Mouse (Mus musculus) c-Kit-positive CD71-negative TER-119-negative erythroid progenitor cells, embryonic 14.5 days (primary cell): ENCODE results near the gene Kif28.
"Not testable (repeated sequence)": the region's sequence is repeated elsewhere in the genome, so short reads cannot be mapped to it uniquely, and the experiment has no call there.

Source experiments
- DNase-seq: peaks from one replicate; pipeline ENCODE4 v3.0.0-alpha.2; 2013; ENCODE audit warnings: low read depth

Gene Kif28

GRCm38 (mm10) chr1:179745171-179745570 lies at the start of gene Kif28:
Gene Kif28, minus strand, starts transcription at chr1:179745271.
- no peak for DNase-seq

- no peak for DNase-seq
Measured at GRCm38 (mm10) chr1:179787281-179787680, 42.2 kb upstream of the Kif28 start.

- no peak for DNase-seq
Measured at GRCm38 (mm10) chr1:179785502-179785901, 40.4 kb upstream of the Kif28 start.

DNA sequence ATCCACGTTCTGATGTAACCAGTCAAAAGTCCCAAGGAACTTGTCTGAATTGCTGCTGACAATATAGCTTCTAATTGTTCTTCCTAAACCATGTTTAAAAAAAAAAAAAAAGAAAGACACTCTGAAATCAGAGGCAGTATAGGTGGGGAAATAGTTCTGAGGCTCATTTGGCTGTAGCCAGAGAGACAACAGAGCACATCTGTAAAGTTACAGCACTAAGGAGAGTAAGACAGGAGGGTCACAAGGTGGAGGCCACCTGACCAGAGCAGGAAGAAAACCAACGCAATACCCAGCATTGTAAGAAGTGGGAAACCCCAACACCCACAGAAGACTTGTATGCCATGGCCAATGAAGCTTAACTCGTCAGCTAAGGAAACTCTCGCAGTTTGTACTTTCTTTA lies 39.0 kb upstream of the Kif28 start:
- no peak for DNase-seq

GRCm38 (mm10) chr1:179776831-179777230 lies 31.8 kb upstream of the Kif28 start:
- DNase-seq, result no peak

DNA sequence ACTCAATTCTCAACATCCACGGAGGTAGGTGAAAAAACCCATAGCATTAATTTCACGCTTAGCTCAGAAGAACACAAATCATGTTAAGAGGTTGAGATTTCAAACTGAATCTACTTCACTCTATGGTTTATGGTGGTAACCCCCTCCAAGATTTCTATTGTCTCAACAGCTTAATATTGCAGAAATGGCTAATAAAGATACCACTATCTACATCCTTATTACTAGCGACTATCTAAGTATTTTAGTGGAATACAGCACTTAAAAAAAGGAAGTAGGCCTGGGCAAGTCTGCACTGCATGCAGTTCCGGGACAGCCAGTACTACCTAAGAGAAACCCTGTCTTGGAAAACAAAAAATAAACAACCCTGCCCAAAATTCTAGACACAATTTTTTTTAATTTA lies 15.5 kb upstream of the Kif28 start:
- DNase-seq, result no peak

DNA sequence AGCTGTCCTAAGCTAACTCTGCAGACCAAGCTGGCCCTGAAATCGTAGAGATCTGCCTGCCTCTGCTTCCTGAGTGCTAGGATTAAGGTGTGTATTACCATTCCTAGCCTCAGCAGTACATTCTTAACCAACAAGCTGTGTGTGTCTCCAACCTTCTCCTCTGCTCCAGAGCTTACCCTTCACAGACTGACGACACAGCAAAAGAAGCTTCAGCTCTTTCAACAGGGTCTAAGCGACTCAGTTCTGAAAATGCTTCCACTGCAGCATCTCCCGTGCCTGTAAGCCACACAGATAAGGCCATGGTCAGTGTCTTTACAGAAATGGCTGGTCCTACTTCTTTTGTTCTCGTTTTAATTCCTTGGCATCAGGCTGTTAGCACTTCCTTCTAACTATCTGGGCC lies 15.0 kb upstream of the Kif28 start:
- no peak for DNase-seq

DNA sequence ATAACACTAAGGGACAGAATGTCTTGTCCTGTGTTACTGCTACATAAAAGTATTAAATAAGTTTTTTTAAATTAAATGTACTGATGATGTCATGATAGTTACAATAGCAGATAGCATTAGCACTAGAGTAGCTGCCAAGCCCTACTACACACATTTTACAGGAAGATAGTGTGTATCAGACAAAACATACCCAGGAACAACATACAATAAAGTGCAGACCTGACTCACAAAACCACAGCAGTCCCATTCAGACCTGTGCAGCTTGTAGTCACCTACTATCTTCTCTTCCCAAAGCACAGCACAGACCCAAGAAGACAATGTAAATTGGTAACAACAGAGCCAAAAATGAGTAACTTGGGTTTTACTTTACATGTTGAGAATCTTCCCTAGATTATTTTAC lies 11.4 kb upstream of the Kif28 start:
- no peak for DNase-seq

- no peak for DNase-seq
Measured at GRCm38 (mm10) chr1:179753006-179753405, 7.9 kb upstream of the Kif28 start.

DNA sequence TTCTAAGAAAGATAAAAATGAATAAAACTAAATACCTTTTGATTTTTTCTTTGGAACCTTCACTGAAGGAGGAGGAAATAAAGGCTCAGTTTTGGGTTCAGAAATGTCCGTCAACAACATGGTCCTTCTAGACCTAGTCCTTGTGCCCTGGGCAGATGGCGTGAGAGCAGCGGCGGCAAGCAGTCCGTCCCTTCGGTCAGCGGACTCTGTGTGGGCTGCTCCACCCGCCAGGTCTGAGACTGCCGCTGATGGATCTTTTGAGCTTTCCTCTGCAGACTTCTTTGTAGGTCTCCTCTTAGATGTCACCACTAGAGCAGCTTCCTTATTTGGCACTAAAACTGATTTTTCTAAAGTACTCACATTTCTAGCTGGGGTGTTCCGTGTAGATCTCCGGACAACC lies 7.2 kb upstream of the Kif28 start:
- DNase-seq, result no peak

- DNase-seq, result no peak
Measured at GRCm38 (mm10) chr1:179743593-179744193, 1.4 kb downstream of the Kif28 start.

GRCm38 (mm10) chr1:179736483-179736882 lies 8.6 kb downstream of the Kif28 start:
- no peak for DNase-seq

DNA sequence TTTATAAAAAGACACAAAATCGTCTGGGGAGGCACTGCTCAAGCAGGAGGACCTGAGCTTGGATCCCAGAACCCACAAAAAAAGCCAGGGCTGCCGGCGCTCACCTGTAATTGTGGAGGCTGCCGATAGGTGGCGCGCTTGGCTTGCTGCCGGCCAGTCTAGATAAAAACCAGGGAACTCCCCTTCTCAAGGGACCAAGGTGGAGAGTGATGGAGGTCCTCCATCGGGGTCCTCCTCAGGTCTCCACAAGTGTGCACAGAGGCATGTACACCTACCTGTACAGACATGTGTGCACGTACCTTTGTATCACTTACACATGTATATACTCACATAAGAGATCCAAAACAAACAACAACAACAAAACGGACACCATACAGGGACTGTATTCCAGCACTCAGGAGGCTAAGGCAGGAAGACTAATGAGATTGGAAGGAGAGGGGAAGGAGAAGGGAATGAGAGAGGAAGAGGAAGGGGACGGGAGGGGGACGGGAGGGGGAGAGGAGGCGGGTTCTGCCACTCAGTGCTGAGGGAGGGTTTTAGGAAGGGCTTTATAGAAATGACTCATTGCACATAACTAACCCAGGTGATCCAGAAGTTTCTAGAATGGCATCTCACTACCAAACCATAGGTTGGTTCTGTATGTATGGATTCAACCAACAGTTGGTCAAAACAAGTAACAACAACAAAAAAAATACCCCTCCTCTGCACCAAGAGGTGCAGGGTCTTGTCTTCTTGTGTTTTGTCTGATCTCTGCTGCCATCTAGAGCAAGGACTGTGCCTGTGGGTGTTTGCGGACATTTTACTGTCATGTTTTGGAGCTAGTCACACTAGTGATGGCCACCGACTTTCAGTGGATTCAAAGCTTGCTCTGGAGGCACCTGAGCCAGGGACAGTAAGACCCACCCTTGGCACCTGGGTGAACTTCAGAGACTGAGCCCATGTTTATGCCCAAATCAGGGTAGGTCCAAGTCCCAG lies 10.3 kb downstream of the Kif28 start:
- peak; percentile 34 for DNase-seq

- no peak for DNase-seq
Measured at GRCm38 (mm10) chr1:179731391-179731790, 13.7 kb downstream of the Kif28 start.

DNA sequence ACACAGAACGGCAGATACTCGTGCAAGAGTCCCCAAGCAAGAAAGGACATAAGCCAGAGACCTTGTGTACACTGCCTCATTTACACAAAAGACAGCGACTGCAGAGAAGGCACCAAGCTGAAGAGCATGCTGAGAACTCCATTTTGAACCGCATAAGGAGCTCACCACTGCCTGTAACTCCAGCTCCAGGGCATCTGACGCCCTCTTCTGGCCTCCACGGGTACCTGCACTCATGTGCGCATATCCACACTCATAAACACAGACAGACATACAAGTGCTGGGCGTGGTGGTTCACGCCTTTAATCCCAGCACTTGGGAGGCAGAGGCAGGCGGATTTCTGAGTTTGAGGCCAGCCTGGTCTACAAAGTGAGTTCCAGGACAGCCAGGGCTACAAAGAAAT lies 16.4 kb downstream of the Kif28 start:
- DNase-seq, result no peak

DNA sequence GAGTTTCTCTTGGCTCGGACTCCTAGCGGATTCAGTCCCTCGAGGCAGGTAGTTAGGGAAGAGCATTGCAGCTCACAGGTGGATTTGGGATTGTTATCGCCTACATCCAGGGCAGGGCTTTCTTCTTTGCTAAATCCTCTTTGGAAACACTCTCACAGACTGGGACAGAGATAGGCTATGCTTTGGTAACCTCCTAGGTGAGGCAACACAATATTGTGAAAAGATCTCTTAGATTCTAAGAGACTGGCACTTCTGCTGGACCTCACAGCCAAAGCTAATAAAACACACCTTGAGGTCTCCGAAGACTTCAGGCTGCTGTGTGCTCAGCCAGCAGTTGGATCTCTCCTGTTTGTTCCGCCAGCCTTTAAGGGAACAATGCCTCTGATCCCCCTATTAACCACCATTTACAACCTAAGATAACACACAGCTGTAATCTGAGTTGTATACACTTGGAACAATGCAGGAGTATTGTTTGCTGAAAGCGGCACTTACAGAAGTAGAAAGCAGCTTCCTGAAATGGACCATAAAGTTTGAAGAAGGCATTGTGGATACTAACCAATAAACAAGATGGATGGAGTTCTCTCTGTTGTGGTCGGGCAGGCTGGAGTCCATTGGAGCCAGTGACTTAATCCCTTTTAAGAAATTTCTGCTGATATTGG lies 22.1 kb downstream of the Kif28 start:
- no peak for DNase-seq

GRCm38 (mm10) chr1:179715786-179716185 lies 29.3 kb downstream of the Kif28 start:
- DNase-seq, result no peak

GRCm38 (mm10) chr1:179715289-179715688 lies 29.8 kb downstream of the Kif28 start:
- not testable (repeated sequence) for DNase-seq

- no peak for DNase-seq
Measured at GRCm38 (mm10) chr1:179713367-179713766, 31.7 kb downstream of the Kif28 start.

GRCm38 (mm10) chr1:179712658-179713057 lies 32.4 kb downstream of the Kif28 start:
- DNase-seq, result no peak

DNA sequence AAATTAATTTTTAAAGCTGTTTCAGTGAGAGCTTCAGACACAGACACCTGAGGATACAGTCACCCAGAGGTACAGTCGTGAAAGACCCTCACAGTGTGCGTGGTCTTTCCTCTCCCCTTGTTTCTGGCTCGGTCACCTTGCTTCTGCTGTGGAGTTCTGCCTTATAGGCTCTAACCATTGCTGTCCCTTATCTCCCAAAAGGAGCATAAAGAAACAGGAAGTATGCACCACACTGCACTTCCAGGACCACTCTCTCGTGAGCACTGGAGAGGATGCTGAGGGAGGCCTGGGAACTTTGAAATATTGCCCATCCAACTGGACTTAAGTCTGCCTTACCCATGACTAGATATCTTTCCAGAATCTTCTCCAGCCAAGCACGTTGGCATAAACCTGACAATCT lies 34.3 kb downstream of the Kif28 start:
- no peak for DNase-seq

DNA sequence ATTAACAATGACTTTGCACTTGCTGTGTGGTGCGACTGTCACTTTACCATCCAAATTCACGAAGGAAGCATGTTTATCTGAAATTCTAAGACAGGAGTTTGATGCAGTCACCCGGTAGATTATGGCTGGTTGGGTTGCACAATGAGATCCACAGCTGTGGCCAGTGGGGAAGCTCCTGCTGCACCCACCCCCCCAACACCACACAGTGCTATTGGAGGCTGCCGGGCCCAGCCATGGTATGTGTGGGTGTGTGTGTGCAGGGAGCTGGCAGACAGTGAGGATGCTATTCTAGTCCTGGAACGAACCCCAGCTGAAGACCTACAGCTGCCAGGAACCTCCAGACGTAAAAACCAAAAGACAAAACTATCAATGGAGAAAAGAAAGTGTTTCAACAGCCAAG lies 35.7 kb downstream of the Kif28 start:
- DNase-seq, result no peak

GRCm38 (mm10) chr1:179705154-179705553 lies 39.9 kb downstream of the Kif28 start:
- no peak for DNase-seq
